Mouse (Mus musculus) brain, embryonic 14.5 days (tissue): ENCODE measurements around the gene Tmem37.

Experiments used
- CTCF ChIP-seq: fragments of 200-500 bp; IDR thresholded peaks from 2 replicates; pipeline ENCODE4 v1.5.1; 2012; ENCODE audit warnings: inconsistent platforms, mild to moderate bottlenecking, moderate library complexity, borderline replicate concordance; ENCODE audit not compliant: insufficient read depth, insufficient read length; ENCODE audit errors: extremely low read depth
- POLR2A ChIP-seq: fragments of 200-500 bp; IDR thresholded peaks from 2 replicates; pipeline ENCODE4 v1.6.1; 2012; ENCODE audit warnings: mild to moderate bottlenecking, inconsistent platforms, borderline replicate concordance; ENCODE audit not compliant: poor library complexity, insufficient read depth, insufficient read length, severe bottlenecking; ENCODE audit errors: extremely low read depth

- no peak for TF ChIP-seq CTCF
- no peak for TF ChIP-seq POLR2A
These were observed 48.8 kb downstream of the Tmem37 start for GRCm38 (mm10) chr1:120025050-120025439.
